Mouse (Mus musculus): Measurements from ENCODE around the gene Selenow. TPM values are rescaled to one million over a fixed set of nuclear protein-coding genes. Genes with fewer than 3 reads are reported as not detected.

The Selenow gene
- polyA plus RNA-seq, 1 experiment, result 288 TPM

DNA sequence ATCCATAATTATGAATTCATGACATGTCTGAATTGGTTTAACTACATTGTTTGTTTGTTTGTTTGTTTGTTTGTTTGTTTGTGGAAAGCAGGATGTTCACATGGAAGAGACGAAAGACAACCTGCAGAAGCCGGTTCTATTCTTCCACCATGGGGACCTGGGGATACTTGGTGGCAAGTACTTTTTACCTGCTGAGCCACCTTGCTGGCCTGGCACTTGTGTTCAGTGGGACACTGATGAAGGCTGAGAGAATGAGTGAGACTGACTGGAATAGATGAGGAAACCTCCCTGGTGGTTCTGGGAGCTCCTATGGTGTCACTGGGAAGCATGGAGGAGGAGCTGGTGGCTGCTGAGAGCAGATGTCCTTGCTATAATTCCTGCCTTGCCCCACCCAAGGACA lies 39.9 kb downstream of the Selenow start, which contains the start of gene Crxos:
TSS of gene Crxos (plus strand) at position 301 of the 400 bp plus-strand sequence.
- WGBS, result 86% methylated on average over 2 of the region's 2 CpGs
- TF ChIP-seq POLR2A (IDR thresholded peaks at IDR 0.05; ENCODE audit: low read depth, low read length) (no peak), CTCF (conservative IDR thresholded peaks at IDR 0.05; ENCODE audit: insufficient read depth, insufficient read length, low read depth, low read length) (no peak)
- Histone ChIP-seq H3K4me1 (ENCODE audit: control insufficient read depth, insufficient read depth, low read length) (no peaks in the 10 kb centered on the region), H3K4me3 (ENCODE audit: insufficient read depth, low read depth, low read length) (no peak within 1 kb of the TSS), H3K27ac (ENCODE audit: insufficient read depth, low read depth, low read length) (no peak within 1 kb of the TSS), H3K36me3 (ENCODE audit: control insufficient read depth, insufficient read depth, low read length) (no peaks in the 10 kb centered on the region), H3K27me3 (replicated peaks; ENCODE audit: control insufficient read depth, insufficient read depth, low read length) (no peaks in the 10 kb centered on the region)
- no peak for DNase-seq

DNA sequence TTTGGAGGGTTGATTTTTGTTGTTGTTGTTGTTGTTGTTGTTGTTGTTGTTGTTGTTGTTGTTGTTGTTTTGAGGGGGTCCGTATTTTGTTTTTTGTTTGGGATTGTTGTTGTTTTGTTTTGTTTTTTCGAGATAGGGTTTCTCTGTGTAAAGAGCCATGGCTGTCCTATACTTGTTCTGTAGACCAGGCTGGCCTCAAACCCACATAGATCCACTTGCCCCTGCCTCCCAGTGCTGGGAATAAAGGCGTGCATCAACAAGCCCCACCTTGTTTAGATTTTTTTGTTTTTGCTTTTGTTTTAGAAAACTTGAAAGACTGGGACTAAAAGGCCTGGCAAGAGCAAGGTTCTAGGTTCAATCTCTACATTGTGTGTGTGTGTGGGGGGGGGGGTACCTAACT lies 40.4 kb downstream of the Selenow start:
- no peak overlapping the region for H3K4me3 ChIP-seq (ENCODE audit: insufficient read depth, low read depth, low read length)
- no peaks in the 10 kb centered on the region for H3K36me3 ChIP-seq (ENCODE audit: control insufficient read depth, insufficient read depth, low read length)
- TF ChIP-seq POLR2A (IDR thresholded peaks at IDR 0.05; ENCODE audit: low read depth, low read length) (no peak), CTCF (conservative IDR thresholded peaks at IDR 0.05; ENCODE audit: insufficient read depth, insufficient read length, low read depth, low read length) (no peak)
- H3K27me3 ChIP-seq (replicated peaks; ENCODE audit: control insufficient read depth, insufficient read depth, low read length), result no peaks in the 10 kb centered on the region
- H3K4me1 ChIP-seq (ENCODE audit: control insufficient read depth, insufficient read depth, low read length), result no peaks in the 10 kb centered on the region
- WGBS, result 81% methylated on average over 3 of the region's 3 CpGs
- no peak for DNase-seq
- H3K27ac ChIP-seq (ENCODE audit: insufficient read depth, low read depth, low read length), result no peak overlapping the region

DNA sequence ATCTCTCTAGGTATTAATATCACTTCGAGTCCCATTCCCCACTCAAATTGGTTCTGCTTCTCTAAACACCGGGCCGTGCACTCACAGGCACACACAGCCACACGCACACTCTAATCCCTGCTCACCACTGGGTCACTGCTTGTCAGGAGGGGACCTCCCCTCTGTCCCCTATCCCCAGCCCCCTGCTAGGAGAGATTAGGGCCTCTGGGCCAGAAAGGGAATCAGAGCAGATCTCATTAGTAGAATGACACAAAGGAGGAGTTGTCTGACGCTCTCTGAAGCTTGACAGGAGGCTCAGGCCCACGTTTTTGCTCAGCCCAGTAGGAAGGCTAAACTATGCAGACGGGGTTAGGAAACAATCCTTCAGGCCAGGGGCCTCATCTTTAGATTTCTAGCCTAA lies 40.8 kb downstream of the Selenow start:
- Histone ChIP-seq H3K27me3 (replicated peaks; ENCODE audit: control insufficient read depth, insufficient read depth, low read length) (no peaks in the 10 kb centered on the region), H3K36me3 (ENCODE audit: control insufficient read depth, insufficient read depth, low read length) (no peaks in the 10 kb centered on the region), H3K27ac (ENCODE audit: insufficient read depth, low read depth, low read length) (no peak overlapping the region), H3K4me3 (ENCODE audit: insufficient read depth, low read depth, low read length) (no peak overlapping the region), H3K4me1 (ENCODE audit: control insufficient read depth, insufficient read depth, low read length) (no peaks in the 10 kb centered on the region)
- 11% methylated on average over 7 of the region's 7 CpGs for WGBS
- no peak for TF ChIP-seq CTCF (conservative IDR thresholded peaks at IDR 0.05; ENCODE audit: insufficient read depth, insufficient read length, low read depth, low read length)
- TF ChIP-seq POLR2A (IDR thresholded peaks at IDR 0.05; ENCODE audit: low read depth, low read length), result no peak
- DNase-seq, result no peak

DNA sequence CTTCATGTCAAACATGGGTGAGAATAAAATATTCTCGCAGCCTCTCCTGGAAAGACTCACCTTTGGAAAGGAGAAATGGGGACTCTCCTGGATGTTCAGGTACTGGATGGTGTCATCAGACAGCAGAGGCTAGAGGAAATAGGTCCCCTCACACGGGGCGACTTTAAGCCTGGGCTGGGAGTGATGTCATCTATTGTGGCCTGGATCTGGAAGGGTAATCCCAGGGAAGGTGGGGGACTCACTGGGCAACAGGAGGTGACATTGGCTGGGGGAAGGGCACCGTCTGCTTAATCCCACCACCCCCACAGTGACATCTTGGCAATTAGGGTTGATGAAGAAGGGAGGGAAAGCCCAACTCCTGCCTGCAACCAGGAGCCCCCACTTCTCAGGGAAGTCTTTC lies 42.4 kb downstream of the Selenow start, which contains the start of gene Crx:
TSS of gene Crx (minus strand) at position 213 of the 400 bp plus-strand sequence.
- Histone ChIP-seq H3K4me1 (ENCODE audit: control insufficient read depth, insufficient read depth, low read length) (no peaks in the 10 kb centered on the region), H3K4me3 (ENCODE audit: insufficient read depth, low read depth, low read length) (no peak within 1 kb of the TSS), H3K27ac (ENCODE audit: insufficient read depth, low read depth, low read length) (no peak within 1 kb of the TSS), H3K36me3 (ENCODE audit: control insufficient read depth, insufficient read depth, low read length) (no peaks in the 10 kb centered on the region), H3K27me3 (replicated peaks; ENCODE audit: control insufficient read depth, insufficient read depth, low read length) (no peaks in the 10 kb centered on the region)
- DNase-seq, result no peak
- TF ChIP-seq POLR2A (IDR thresholded peaks at IDR 0.05; ENCODE audit: low read depth, low read length) (no peak), CTCF (conservative IDR thresholded peaks at IDR 0.05; ENCODE audit: insufficient read depth, insufficient read length, low read depth, low read length) (no peak)
- 44% methylated on average over 4 of the region's 4 CpGs for WGBS

Other genes with a start within 250 kb of the Selenow start
- not detected in 2 replicates for gene Obox5, start 172.3 kb downstream of the Selenow start, polyA plus RNA-seq (2012; rRNA removed)
- not detected in 2 replicates for gene Obox6, start 82.7 kb downstream of the Selenow start, polyA plus RNA-seq (2012; rRNA removed)
- not detected in 2 replicates for gene Crx, start 42.4 kb downstream of the Selenow start, polyA plus RNA-seq (2012; rRNA removed)
- not detected in 2 replicates for gene Crxos, start 39.8 kb downstream of the Selenow start, polyA plus RNA-seq (2012; rRNA removed)
- gene Nop53, start 23.7 kb upstream of the Selenow start, polyA plus RNA-seq (2012; rRNA removed), result 87.9 and 88.9 TPM in 2 replicates
- 30.2 and 33.7 TPM in 2 replicates for gene Ehd2, start 45.2 kb upstream of the Selenow start, polyA plus RNA-seq (2012; rRNA removed)
- 7.9 and 8.6 TPM in 2 replicates for gene Bicra, start 125.5 kb upstream of the Selenow start, polyA plus RNA-seq (2012; rRNA removed)
- gene Zfp541, start 139.4 kb upstream of the Selenow start, polyA plus RNA-seq (2012; rRNA removed), result 0.03 TPM in 1 of 2 replicates, not detected in the other
- 177 and 207 TPM in 2 replicates for gene Napa, start 176.1 kb upstream of the Selenow start, polyA plus RNA-seq (2012; rRNA removed)
- gene Kptn, start 197.5 kb upstream of the Selenow start, polyA plus RNA-seq (2012; rRNA removed), result 28.7 and 32.5 TPM in 2 replicates
- gene Slc8a2, start 207.4 kb upstream of the Selenow start, polyA plus RNA-seq (2012; rRNA removed), result 0.33 and 0.38 TPM in 2 replicates

Measured in kidney, adult 2 months (tissue).